Mouse (Mus musculus): Measurements from ENCODE around the gene Pnpla3.
"Not testable (repeated sequence)": the region's sequence is repeated elsewhere in the genome, so short reads cannot be mapped to it uniquely, and the experiment has no call there.

The Pnpla3 gene

GRCm38 (mm10) chr15:84167600-84167999 is at the start of gene Pnpla3:
Pnpla3 (plus strand) TSS chr15:84167837.
- peak; percentile 93 for ATAC-seq (ENCODE audit: low TSS enrichment)

GRCm38 (mm10) chr15:84120612-84121011 is 47.0 kb upstream of the Pnpla3 start:
- peak; percentile 64; the same call in 1 of the 2 replicates for ATAC-seq (ENCODE audit: low TSS enrichment)

- ATAC-seq (ENCODE audit: low TSS enrichment), result no peak
Observed at GRCm38 (mm10) chr15:84121036-84121435, 46.6 kb upstream of the Pnpla3 start.

GRCm38 (mm10) chr15:84123075-84123474 is 44.6 kb upstream of the Pnpla3 start, which contains the start of gene Pnpla5:
Pnpla5 (minus strand) TSS chr15:84123175.
- no peak for ATAC-seq (ENCODE audit: low TSS enrichment)

GRCm38 (mm10) chr15:84124086-84124485 is 43.6 kb upstream of the Pnpla3 start:
- ATAC-seq (ENCODE audit: low TSS enrichment), result no peak

- ATAC-seq (ENCODE audit: low TSS enrichment), result no peak
Observed at GRCm38 (mm10) chr15:84126447-84126846, 41.2 kb upstream of the Pnpla3 start.

GRCm38 (mm10) chr15:84126871-84127270 is 40.8 kb upstream of the Pnpla3 start:
- no peak for ATAC-seq (ENCODE audit: low TSS enrichment)

- ATAC-seq (ENCODE audit: low TSS enrichment), result peak; percentile 65; the same call in 1 of the 2 replicates
Observed at GRCm38 (mm10) chr15:84131096-84131786, 36.4 kb upstream of the Pnpla3 start.

- no peak for ATAC-seq (ENCODE audit: low TSS enrichment)
Observed at GRCm38 (mm10) chr15:84131971-84132370, 35.7 kb upstream of the Pnpla3 start.

- no peak for ATAC-seq (ENCODE audit: low TSS enrichment)
Observed at GRCm38 (mm10) chr15:84133440-84133839, 34.2 kb upstream of the Pnpla3 start.

- ATAC-seq (ENCODE audit: low TSS enrichment), result no peak
Observed at GRCm38 (mm10) chr15:84135472-84135871, 32.2 kb upstream of the Pnpla3 start.

- ATAC-seq (ENCODE audit: low TSS enrichment), result no peak
Observed at GRCm38 (mm10) chr15:84136473-84137415, 30.9 kb upstream of the Pnpla3 start.

GRCm38 (mm10) chr15:84139592-84140005 is 28.0 kb upstream of the Pnpla3 start:
- no peak for ATAC-seq (ENCODE audit: low TSS enrichment)

GRCm38 (mm10) chr15:84140109-84140508 is 27.5 kb upstream of the Pnpla3 start:
- ATAC-seq (ENCODE audit: low TSS enrichment), result no peak

- ATAC-seq (ENCODE audit: low TSS enrichment), result no peak
Observed at GRCm38 (mm10) chr15:84140929-84141328, 26.7 kb upstream of the Pnpla3 start.

- ATAC-seq (ENCODE audit: low TSS enrichment), result no peak
Observed at GRCm38 (mm10) chr15:84156158-84156557, 11.5 kb upstream of the Pnpla3 start.

- ATAC-seq (ENCODE audit: low TSS enrichment), result not testable (repeated sequence)
Observed at GRCm38 (mm10) chr15:84157530-84157929, 10.1 kb upstream of the Pnpla3 start.

- ATAC-seq (ENCODE audit: low TSS enrichment), result no peak
Observed at GRCm38 (mm10) chr15:84161871-84162270, 5.8 kb upstream of the Pnpla3 start.

GRCm38 (mm10) chr15:84166818-84167217 is 819 bp upstream of the Pnpla3 start:
- no peak for ATAC-seq (ENCODE audit: low TSS enrichment)

GRCm38 (mm10) chr15:84168170-84169161 is 829 bp downstream of the Pnpla3 start:
- peak; percentile 22 for ATAC-seq (ENCODE audit: low TSS enrichment)

- ATAC-seq (ENCODE audit: low TSS enrichment), result no peak
Observed at GRCm38 (mm10) chr15:84169511-84169910, 1.9 kb downstream of the Pnpla3 start.
